Mouse (Mus musculus) gastrocnemius, adult 18-20 months (tissue): ENCODE results near the gene Ubap1. TPM values are rescaled to one million over a fixed set of nuclear protein-coding genes. Genes with fewer than 3 reads are reported as not detected.

ENCODE experiments used
- DNase-seq: peaks from one replicate; pipeline ENCODE4 v3.0.0; 2021; ENCODE audit warnings: low spot score
- total RNA-seq, 2 experiments: library from RNA; stranded (reverse); gene quantifications; 2 replicates each; pipeline ENCODE4 v1.2.3; 2021

Gene Ubap1
- total RNA-seq, 2 experiments from 2014 or later = 38.5 to 41.8 TPM

DNA sequence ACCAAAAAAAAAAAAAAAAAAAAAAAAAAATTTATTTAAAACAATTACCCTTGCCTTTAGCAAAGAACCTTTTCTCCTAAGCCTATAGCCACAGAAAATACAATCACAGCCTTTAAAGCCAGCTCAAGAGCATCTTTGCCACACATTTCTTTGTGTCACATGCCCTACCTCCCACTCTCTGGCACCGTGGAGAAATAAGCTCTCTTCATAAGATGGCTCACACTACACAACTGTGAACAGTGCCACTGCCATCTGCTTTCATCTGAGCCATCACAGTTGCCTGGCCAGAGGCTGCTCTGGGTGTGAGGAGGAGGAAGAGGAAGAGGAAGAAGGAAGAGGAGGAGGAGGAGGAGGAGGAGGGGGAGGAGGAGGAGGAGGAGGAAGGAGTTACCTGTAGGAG lies 60.5 kb downstream of the Ubap1 start:
- DNase-seq = no peak

DNA sequence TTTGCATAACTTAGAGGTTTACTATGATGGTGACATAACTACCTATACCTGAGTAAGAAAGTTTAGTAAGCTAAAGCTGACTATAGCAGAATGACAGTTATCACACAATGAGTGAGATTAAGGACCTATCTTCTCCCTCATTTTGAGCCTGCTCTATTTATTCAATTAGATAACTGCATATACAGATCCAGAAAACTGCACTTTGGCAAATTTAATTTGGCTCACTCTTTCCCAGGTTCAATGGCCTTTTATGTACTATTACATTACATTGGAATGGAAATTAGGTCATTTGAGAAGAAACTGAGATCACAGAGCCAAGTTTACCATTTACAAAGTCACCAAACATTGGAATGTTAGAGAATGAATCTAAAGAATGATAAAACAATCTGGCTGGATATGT lies 68.2 kb downstream of the Ubap1 start:
- DNase-seq = no peak

DNA sequence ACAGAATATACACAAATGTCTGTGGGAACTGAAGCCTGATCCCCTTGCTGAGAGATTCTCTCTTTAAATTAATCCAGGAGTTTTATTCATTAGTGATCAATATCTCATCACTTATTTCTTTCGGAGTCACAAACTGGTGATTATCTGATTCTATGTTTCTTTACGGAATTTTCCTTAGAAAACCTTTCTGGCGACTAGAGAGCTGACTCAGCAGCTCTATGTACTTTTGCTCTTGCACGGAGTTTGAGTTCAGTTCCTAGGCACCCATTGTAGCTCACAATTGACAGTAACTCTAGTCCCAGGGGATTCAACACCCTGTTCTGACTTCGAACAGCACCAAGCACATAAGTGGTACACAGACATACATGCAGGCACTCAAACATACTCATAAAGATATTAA lies 90.1 kb downstream of the Ubap1 start:
- no peak for DNase-seq

Other genes with a start within 250 kb of the Ubap1 start
- gene Nol6, start 224.5 kb upstream of the Ubap1 start, total RNA-seq = 10 to 100 TPM; 15.3 to 16.3 TPM
- 100 to 1,000 TPM; 154 to 205 TPM for gene Ube2r2, start 213.3 kb upstream of the Ubap1 start, total RNA-seq
- gene Ubap2, start 73.9 kb upstream of the Ubap1 start, total RNA-seq = 10 to 100 TPM; 87.1 to 89.5 TPM
- 10 to 100 TPM; 27.0 to 27.1 TPM for gene Dcaf12, start 34.1 kb upstream of the Ubap1 start, total RNA-seq
- gene Kif24, start 115.9 kb downstream of the Ubap1 start, total RNA-seq = under 1 TPM; 0.21 to 0.32 TPM
- 10 to 100 TPM; 26.5 to 28.8 TPM for gene Nudt2, start 116.2 kb downstream of the Ubap1 start, total RNA-seq
- 10 to 100 TPM; 57.2 to 76.3 TPM for gene AI464131, start 154.1 kb downstream of the Ubap1 start, total RNA-seq
- gene 1110017D15Rik, start 168.3 kb downstream of the Ubap1 start, total RNA-seq = not detected
- gene Fam219a, start 220.5 kb downstream of the Ubap1 start, total RNA-seq = 10 to 100 TPM; 21.5 to 21.9 TPM
- under 1 TPM; 0.55 to 0.73 TPM for gene Dnaic1, start 220.8 kb downstream of the Ubap1 start, total RNA-seq